Mouse (Mus musculus) heart, embryonic 12.5 days (tissue): ENCODE measurements around the gene Plekhg5. TPM values are rescaled to one million over a fixed set of nuclear protein-coding genes. Genes with fewer than 3 reads are reported as not detected.

Experiments
- ATAC-seq: fragments of 200-750 bp; cut with Nextera tagmentation; 2 replicates; pipeline ENCODE4 v1.8.0; 2017; ENCODE audit warnings: moderate TSS enrichment, moderate library complexity; ENCODE audit not compliant: insufficient number of reproducible peaks, low FRiP score
- H3K27ac ChIP-seq: fragments of 300-500 bp; sonication (generic); 2 replicates; pipeline ENCODE4 v1.5.1; 2016; ENCODE audit warnings: mild to moderate bottlenecking, moderate library complexity; ENCODE audit not compliant: poor library complexity, severe bottlenecking
- H3K27me3 ChIP-seq: fragments of 300-500 bp; sonication (generic); replicated peaks from 2 replicates; pipeline ENCODE4 v1.6.1; 2016; ENCODE audit warnings: mild to moderate bottlenecking, moderate library complexity
- H3K36me3 ChIP-seq: fragments of 300-500 bp; sonication (generic); 2 replicates; pipeline ENCODE4 v1.6.1; 2016; ENCODE audit warnings: mild to moderate bottlenecking, moderate library complexity
- H3K4me1 ChIP-seq: fragments of 300-500 bp; sonication (generic); replicated peaks from 2 replicates; pipeline ENCODE4 v1.6.1; 2016; ENCODE audit warnings: mild to moderate bottlenecking
- H3K4me2 ChIP-seq: fragments of 300-500 bp; sonication (generic); 2 replicates; pipeline ENCODE4 v1.6.1; 2016; ENCODE audit warnings: mild to moderate bottlenecking, moderate library complexity
- H3K4me3 ChIP-seq: fragments of 300-500 bp; sonication (generic); 2 replicates; pipeline ENCODE4 v1.5.1; 2016; ENCODE audit warnings: mild to moderate bottlenecking
- H3K9ac ChIP-seq: fragments of 300-500 bp; sonication (generic); 2 replicates; pipeline ENCODE4 v1.6.1; 2016; ENCODE audit warnings: mild to moderate bottlenecking, moderate library complexity
- H3K9me3 ChIP-seq: fragments of 300-500 bp; sonication (generic); replicated peaks from 2 replicates; pipeline ENCODE4 v1.6.1; 2016; ENCODE audit warnings: mild to moderate bottlenecking, moderate library complexity
- WGBS: fragments of 180-500 bp; shearing (Covaris S2); methylation state at CpG from one replicate; pipeline ENCODE4 v1.1.7; 2016; 5-methylcytosine and 5-hydroxymethylcytosine counted together
- polyA plus RNA-seq: library from polyadenylated mRNA; unstranded; fragments of >200 nt; fragmentation: Nextera tagmentation; extraction: Ambion mirVana; gene quantifications from 2 replicates; pipeline ENCODE4 v1.2.1, GENCODE M21; 2016

The Plekhg5 gene
- polyA plus RNA-seq, 1 experiment from 2014 or later, result 13.6 TPM

GRCm38 (mm10) chr4:152129395-152129930, 57.2 kb downstream of the Plekhg5 start:
- whole genome bisulfite sequencing, result 39% methylated on average over 13 of the region's 13 CpGs

GRCm38 (mm10) chr4:152130771-152131653, 58.7 kb downstream of the Plekhg5 start:
- H3K27me3 ChIP-seq, result peaks cover 98% of the 10 kb centered on the region
- no peak overlapping the region for H3K27ac ChIP-seq
- ATAC-seq, result peak; percentile 23; the same call in 1 of the 2 replicates
- H3K9me3 ChIP-seq, result no peaks in the 10 kb centered on the region
- under 1% methylated on average over 84 of the region's 85 CpGs for WGBS
- H3K4me2 ChIP-seq, result peak overlapping the region; percentile 71
- H3K4me1 ChIP-seq, result peaks cover 33% of the 10 kb centered on the region
- H3K9ac ChIP-seq, result peak overlapping the region; percentile 39
- no peaks in the 10 kb centered on the region for H3K36me3 ChIP-seq
- H3K4me3 ChIP-seq, result peak overlapping the region; percentile 43

More at GRCm38 (mm10) chr4:152129395-152129930, 57.2 kb downstream of the Plekhg5 start:
- Histone ChIP-seq H3K4me1 (peaks cover 48% of the 10 kb centered on the region), H3K27me3 (peaks cover 100% of the 10 kb centered on the region), H3K9me3 (no peaks in the 10 kb centered on the region), H3K9ac (no peak overlapping the region), H3K27ac (no peak overlapping the region), H3K4me3 (no peak overlapping the region), H3K4me2 (no peak overlapping the region), H3K36me3 (no peaks in the 10 kb centered on the region)
- ATAC-seq, result no peak

- ATAC-seq, result no peak
- Histone ChIP-seq H3K36me3 (no peaks in the 10 kb centered on the region), H3K27ac (no peak overlapping the region), H3K4me3 (peak overlapping the region; percentile 43), H3K9ac (0 out of 2 replicates have a peak overlapping the region, but pooled peaks have one; percentile 39), H3K9me3 (no peaks in the 10 kb centered on the region), H3K4me1 (peaks cover 23% of the 10 kb centered on the region), H3K27me3 (peaks cover 95% of the 10 kb centered on the region), H3K4me2 (peak overlapping the region; percentile 71)
- WGBS, result 7% methylated on average over 50 of the region's 50 CpGs
These were observed 59.8 kb downstream of the Plekhg5 start for GRCm38 (mm10) chr4:152131809-152132771.

- Histone ChIP-seq H3K36me3 (no peaks in the 10 kb centered on the region), H3K4me2 (no peak overlapping the region)
- 27% methylated on average over 10 of the region's 10 CpGs for WGBS
These were observed 60.5 kb downstream of the Plekhg5 start for GRCm38 (mm10) chr4:152132772-152133169.

GRCm38 (mm10) chr4:152133213-152133612, 60.9 kb downstream of the Plekhg5 start:
- peaks cover 23% of the 10 kb centered on the region for H3K4me1 ChIP-seq
- H3K9ac ChIP-seq, result no peak overlapping the region
- H3K9me3 ChIP-seq, result no peaks in the 10 kb centered on the region
- no peak overlapping the region for H3K27ac ChIP-seq
- 57% methylated on average over 5 of the region's 5 CpGs for WGBS
- no peak overlapping the region for H3K4me3 ChIP-seq
- no peaks in the 10 kb centered on the region for H3K36me3 ChIP-seq
- no peak overlapping the region for H3K4me2 ChIP-seq
- peaks cover 88% of the 10 kb centered on the region for H3K27me3 ChIP-seq
- no peak for ATAC-seq

More at GRCm38 (mm10) chr4:152132772-152133169, 60.5 kb downstream of the Plekhg5 start:
- H3K27me3 ChIP-seq, result peaks cover 93% of the 10 kb centered on the region
- ATAC-seq, result no peak
- no peak overlapping the region for H3K4me3 ChIP-seq
- H3K27ac ChIP-seq, result no peak overlapping the region
- H3K9ac ChIP-seq, result no peak overlapping the region
- H3K4me1 ChIP-seq, result peaks cover 23% of the 10 kb centered on the region
- no peaks in the 10 kb centered on the region for H3K9me3 ChIP-seq

- Histone ChIP-seq H3K27me3 (peaks cover 80% of the 10 kb centered on the region), H3K4me2 (no peak overlapping the region), H3K4me3 (no peak overlapping the region), H3K9ac (no peak overlapping the region), H3K9me3 (no peaks in the 10 kb centered on the region), H3K4me1 (peaks cover 29% of the 10 kb centered on the region), H3K27ac (no peak overlapping the region), H3K36me3 (no peaks in the 10 kb centered on the region)
- no peak for ATAC-seq
These were observed 62.2 kb downstream of the Plekhg5 start for GRCm38 (mm10) chr4:152134507-152134906.

- Histone ChIP-seq H3K4me1 (peaks cover 25% of the 10 kb centered on the region), H3K27ac (no peak overlapping the region), H3K9me3 (no peaks in the 10 kb centered on the region), H3K27me3 (peaks cover 72% of the 10 kb centered on the region), H3K4me2 (no peak overlapping the region), H3K4me3 (no peak overlapping the region), H3K9ac (no peak overlapping the region), H3K36me3 (no peaks in the 10 kb centered on the region)
- WGBS, result 80% methylated on average over 12 of the region's 12 CpGs
- ATAC-seq, result no peak
These were observed 63.1 kb downstream of the Plekhg5 start for GRCm38 (mm10) chr4:152135363-152135762.

- WGBS, result 26% methylated on average over 6 of the region's 6 CpGs
- Histone ChIP-seq H3K27ac (no peak overlapping the region), H3K4me3 (no peak overlapping the region), H3K4me1 (peaks cover 15% of the 10 kb centered on the region), H3K36me3 (no peaks in the 10 kb centered on the region), H3K9me3 (no peaks in the 10 kb centered on the region), H3K9ac (no peak overlapping the region), H3K27me3 (peaks cover 68% of the 10 kb centered on the region), H3K4me2 (no peak overlapping the region)
- ATAC-seq, result no peak
These were observed 64.0 kb downstream of the Plekhg5 start for GRCm38 (mm10) chr4:152136112-152136875.

- no peak overlapping the region for H3K4me3 ChIP-seq
- no peaks in the 10 kb centered on the region for H3K9me3 ChIP-seq
- no peak for ATAC-seq
- H3K4me1 ChIP-seq, result peaks cover 10% of the 10 kb centered on the region
- H3K27ac ChIP-seq, result no peak overlapping the region
- no peak overlapping the region for H3K9ac ChIP-seq
- WGBS, result 83% methylated on average over 2 of the region's 2 CpGs
- H3K4me2 ChIP-seq, result no peak overlapping the region
- no peaks in the 10 kb centered on the region for H3K36me3 ChIP-seq
- peaks cover 68% of the 10 kb centered on the region for H3K27me3 ChIP-seq
These were observed 64.6 kb downstream of the Plekhg5 start for GRCm38 (mm10) chr4:152136876-152137250.

GRCm38 (mm10) chr4:152138497-152139260, 66.4 kb downstream of the Plekhg5 start:
- H3K4me1 ChIP-seq, result peaks cover 5% of the 10 kb centered on the region
- H3K9ac ChIP-seq, result no peak overlapping the region
- peak; percentile 86 for ATAC-seq
- no peak overlapping the region for H3K27ac ChIP-seq
- peak overlapping the region; percentile 86 for H3K4me2 ChIP-seq
- WGBS, result 3% methylated on average over 51 of the region's 51 CpGs
- peak overlapping the region; percentile 53 for H3K4me3 ChIP-seq
- peaks cover 57% of the 10 kb centered on the region for H3K27me3 ChIP-seq
- no peaks in the 10 kb centered on the region for H3K36me3 ChIP-seq
- no peaks in the 10 kb centered on the region for H3K9me3 ChIP-seq
